Mouse (Mus musculus) limb, embryonic 14.5 days (tissue): ENCODE measurements around the gene Cyp4a10. TPM values are rescaled to one million over a fixed set of nuclear protein-coding genes. Genes with fewer than 3 reads are reported as not detected.

ENCODE experiments used
- ATAC-seq: fragments of 200-750 bp; cut with Nextera tagmentation; 2 replicates; pipeline ENCODE4 v1.8.0; 2017; ENCODE audit warnings: low read depth, moderate number of reproducible peaks, moderate TSS enrichment; ENCODE audit not compliant: low FRiP score
- DNase-seq: peaks from one replicate; pipeline ENCODE4 v3.0.0-alpha.2; 2015; ENCODE audit warnings: low spot score
- H3K27ac ChIP-seq: fragments of 300-500 bp; sonication (generic); replicated peaks from 2 replicates; pipeline ENCODE4 v1.5.1; 2014; ENCODE audit warnings: low read depth, mild to moderate bottlenecking, low read length, moderate library complexity, mixed read lengths
- H3K27me3 ChIP-seq: fragments of 300-500 bp; sonication (generic); 2 replicates; pipeline ENCODE4 v1.6.1; 2014; ENCODE audit warnings: low read length, mixed read lengths; ENCODE audit not compliant: control insufficient read depth, insufficient read depth
- H3K36me3 ChIP-seq: fragments of 300-500 bp; sonication (generic); 2 replicates; pipeline ENCODE4 v1.6.1; 2014; ENCODE audit warnings: mild to moderate bottlenecking, low read length, moderate library complexity, mixed read lengths; ENCODE audit not compliant: control insufficient read depth, insufficient read depth
- H3K4me1 ChIP-seq: fragments of 300-500 bp; sonication (generic); 2 replicates; pipeline ENCODE4 v1.6.1; 2014; ENCODE audit warnings: antibody characterized with exemption, low read length, mixed read lengths; ENCODE audit not compliant: control insufficient read depth, insufficient read depth
- H3K4me2 ChIP-seq: fragments of 300-500 bp; sonication (generic); replicated peaks from 2 replicates; pipeline ENCODE4 v1.6.1; 2014; ENCODE audit warnings: low read depth, mild to moderate bottlenecking, low read length, moderate library complexity; ENCODE audit not compliant: severe bottlenecking
- H3K4me3 ChIP-seq: fragments of 300-500 bp; sonication (generic); replicated peaks from 2 replicates; pipeline ENCODE4 v1.5.1; 2014; ENCODE audit warnings: low read length
- H3K9ac ChIP-seq: fragments of 300-500 bp; sonication (generic); 2 replicates; pipeline ENCODE4 v1.6.1; 2014; ENCODE audit warnings: mild to moderate bottlenecking, low read depth, low read length, moderate library complexity; ENCODE audit not compliant: severe bottlenecking
- H3K9me3 ChIP-seq: fragments of 300-500 bp; sonication (generic); 2 replicates; pipeline ENCODE4 v1.6.1; 2016; ENCODE audit warnings: low read length; ENCODE audit not compliant: control insufficient read depth
- POLR2A ChIP-seq: fragments of 200-500 bp; IDR thresholded peaks from 2 replicates; pipeline ENCODE4 v1.8.0; 2012; ENCODE audit warnings: inconsistent platforms, mild to moderate bottlenecking, moderate library complexity, borderline replicate concordance; ENCODE audit not compliant: insufficient read depth, insufficient read length; ENCODE audit errors: extremely low read depth
- WGBS: fragments of 180-500 bp; shearing (Covaris S2); extraction: QIAGEN DNeasy Blood & Tissue Kit; methylation state at CpG from one replicate; pipeline ENCODE4 v1.1.7; 2014; 5-methylcytosine and 5-hydroxymethylcytosine counted together
- polyA plus RNA-seq, 2 experiments: library from polyadenylated mRNA; depleted of rRNA in 1 of 2; stranded (reverse) in 1 of 2; unstranded in 1 of 2; fragments of >200 nt; fragmentation: Nextera tagmentation in 1 of 2; extraction: Ambion mirVana in 1 of 2; gene quantifications; 2 replicates each; pipeline versions ENCODE4 v1.2.1 to v1.2.3; 2012 to 2014

Cyp4a10 gene
- polyA plus RNA-seq, 2 experiments, result not detected

GRCm38 (mm10) chr4:115519444-115519843 is 1.4 kb downstream of the Cyp4a10 start:
- H3K27ac ChIP-seq, result no peak overlapping the region
- TF ChIP-seq POLR2A, result no peak

GRCm38 (mm10) chr4:115521766-115522165 is 3.7 kb downstream of the Cyp4a10 start:
- Histone ChIP-seq H3K27me3 (no peaks in the 10 kb centered on the region), H3K9ac (no peak overlapping the region), H3K36me3 (no peaks in the 10 kb centered on the region), H3K9me3 (no peaks in the 10 kb centered on the region), H3K4me3 (no peak overlapping the region), H3K27ac (no peak overlapping the region), H3K4me2 (no peak overlapping the region), H3K4me1 (no peaks in the 10 kb centered on the region)
- ATAC-seq (no peak), DNase-seq (no peak)
- no peak for TF ChIP-seq POLR2A
- WGBS, result 100% methylated on average over 2 of the region's 2 CpGs

More at GRCm38 (mm10) chr4:115519444-115519843, 1.4 kb downstream of the Cyp4a10 start:
- no peak overlapping the region for H3K4me2 ChIP-seq
- H3K9ac ChIP-seq, result no peak overlapping the region
- no peak for ATAC-seq
- no peaks in the 10 kb centered on the region for H3K9me3 ChIP-seq
- no peak for DNase-seq
- no peaks in the 10 kb centered on the region for H3K4me1 ChIP-seq
- 78% methylated on average over 4 of the region's 4 CpGs for WGBS
- no peaks in the 10 kb centered on the region for H3K27me3 ChIP-seq
- no peak overlapping the region for H3K4me3 ChIP-seq
- no peaks in the 10 kb centered on the region for H3K36me3 ChIP-seq

- H3K27me3 ChIP-seq, result no peaks in the 10 kb centered on the region
- ATAC-seq, result no peak
- TF ChIP-seq POLR2A, result no peak
- H3K36me3 ChIP-seq, result no peaks in the 10 kb centered on the region
- no peaks in the 10 kb centered on the region for H3K4me1 ChIP-seq
- H3K4me3 ChIP-seq, result no peak overlapping the region
- no peak overlapping the region for H3K9ac ChIP-seq
- no peak for DNase-seq
- H3K4me2 ChIP-seq, result no peak overlapping the region
- no peak overlapping the region for H3K27ac ChIP-seq
- no peaks in the 10 kb centered on the region for H3K9me3 ChIP-seq
- WGBS, result 47% methylated on average over 1 of the region's 1 CpGs
Observed at GRCm38 (mm10) chr4:115545101-115545500, 27.0 kb downstream of the Cyp4a10 start.

- no peaks in the 10 kb centered on the region for H3K27me3 ChIP-seq
- DNase-seq (no peak), ATAC-seq (no peak)
- no peaks in the 10 kb centered on the region for H3K9me3 ChIP-seq
- H3K4me3 ChIP-seq, result no peak overlapping the region
- no peak overlapping the region for H3K4me2 ChIP-seq
- no peaks in the 10 kb centered on the region for H3K4me1 ChIP-seq
- no peak overlapping the region for H3K27ac ChIP-seq
- no peaks in the 10 kb centered on the region for H3K36me3 ChIP-seq
- no peak for TF ChIP-seq POLR2A
- no peak overlapping the region for H3K9ac ChIP-seq
- WGBS, result 73% methylated on average over 2 of the region's 2 CpGs
Observed at GRCm38 (mm10) chr4:115546141-115546828, 28.2 kb downstream of the Cyp4a10 start.

GRCm38 (mm10) chr4:115552726-115553125 is 34.7 kb downstream of the Cyp4a10 start:
- no peaks in the 10 kb centered on the region for H3K9me3 ChIP-seq
- H3K27me3 ChIP-seq, result no peaks in the 10 kb centered on the region
- no peak overlapping the region for H3K4me2 ChIP-seq
- H3K27ac ChIP-seq, result no peak overlapping the region
- 82% methylated on average over 3 of the region's 3 CpGs for WGBS
- no peaks in the 10 kb centered on the region for H3K4me1 ChIP-seq
- DNase-seq, result no peak
- no peak overlapping the region for H3K9ac ChIP-seq
- TF ChIP-seq POLR2A, result no peak
- no peak overlapping the region for H3K4me3 ChIP-seq
- ATAC-seq, result no peak
- no peaks in the 10 kb centered on the region for H3K36me3 ChIP-seq
